Mouse (Mus musculus): ENCODE results near the gene Med13. TPM values are rescaled to one million over a fixed set of nuclear protein-coding genes. Genes with fewer than 3 reads are reported as not detected.

Med13 gene
- polyA plus RNA-seq, 1 experiment, result 25.0 TPM

- Histone ChIP-seq H3K27me3 (ENCODE audit: control insufficient read depth, insufficient read depth, low read length) (no peaks in the 10 kb centered on the region), H3K4me3 (ENCODE audit: control insufficient read depth, low read depth, low read length) (no peak overlapping the region), H3K4me1 (ENCODE audit: control insufficient read depth, insufficient read depth, low read length) (no peaks in the 10 kb centered on the region), H3K27ac (ENCODE audit: control insufficient read depth, insufficient read depth, low read depth, low read length) (no peak overlapping the region), H3K36me3 (ENCODE audit: control insufficient read depth, insufficient read depth, low read length) (no peaks in the 10 kb centered on the region)
- TF ChIP-seq POLR2A (IDR thresholded peaks at IDR 0.05; ENCODE audit: control insufficient read depth, low read depth, low read length) (no peak), CTCF (IDR thresholded peaks at IDR 0.05; ENCODE audit: control insufficient read depth, insufficient read depth, insufficient replicate concordance, low read depth, low read length) (peak; percentile 31; the same call in 1 of the 2 replicates)
These were observed 38.2 kb upstream of the Med13 start for GRCm38 (mm10) chr11:86395513-86396125.

GRCm38 (mm10) chr11:86395100-86395499, 37.7 kb upstream of the Med13 start:
- Histone ChIP-seq H3K27me3 (ENCODE audit: control insufficient read depth, insufficient read depth, low read length) (no peaks in the 10 kb centered on the region), H3K36me3 (ENCODE audit: control insufficient read depth, insufficient read depth, low read length) (no peaks in the 10 kb centered on the region), H3K4me3 (ENCODE audit: control insufficient read depth, low read depth, low read length) (no peak overlapping the region), H3K27ac (ENCODE audit: control insufficient read depth, insufficient read depth, low read depth, low read length) (no peak overlapping the region), H3K4me1 (ENCODE audit: control insufficient read depth, insufficient read depth, low read length) (no peaks in the 10 kb centered on the region)
- TF ChIP-seq CTCF (IDR thresholded peaks at IDR 0.05; ENCODE audit: control insufficient read depth, insufficient read depth, insufficient replicate concordance, low read depth, low read length) (no peak), POLR2A (IDR thresholded peaks at IDR 0.05; ENCODE audit: control insufficient read depth, low read depth, low read length) (no peak)

- TF ChIP-seq POLR2A (IDR thresholded peaks at IDR 0.05; ENCODE audit: control insufficient read depth, low read depth, low read length) (no peak), CTCF (IDR thresholded peaks at IDR 0.05; ENCODE audit: control insufficient read depth, insufficient read depth, insufficient replicate concordance, low read depth, low read length) (no peak)
- Histone ChIP-seq H3K4me3 (ENCODE audit: control insufficient read depth, low read depth, low read length) (no peak overlapping the region), H3K36me3 (ENCODE audit: control insufficient read depth, insufficient read depth, low read length) (no peaks in the 10 kb centered on the region), H3K27me3 (ENCODE audit: control insufficient read depth, insufficient read depth, low read length) (no peaks in the 10 kb centered on the region), H3K27ac (ENCODE audit: control insufficient read depth, insufficient read depth, low read depth, low read length) (no peak overlapping the region), H3K4me1 (ENCODE audit: control insufficient read depth, insufficient read depth, low read length) (no peaks in the 10 kb centered on the region)
These were observed 34.3 kb upstream of the Med13 start for GRCm38 (mm10) chr11:86391687-86392086.

GRCm38 (mm10) chr11:86390308-86390707, 32.9 kb upstream of the Med13 start:
- Histone ChIP-seq H3K4me1 (ENCODE audit: control insufficient read depth, insufficient read depth, low read length) (no peaks in the 10 kb centered on the region), H3K27me3 (ENCODE audit: control insufficient read depth, insufficient read depth, low read length) (no peaks in the 10 kb centered on the region), H3K4me3 (ENCODE audit: control insufficient read depth, low read depth, low read length) (no peak overlapping the region), H3K27ac (ENCODE audit: control insufficient read depth, insufficient read depth, low read depth, low read length) (no peak overlapping the region), H3K36me3 (ENCODE audit: control insufficient read depth, insufficient read depth, low read length) (no peaks in the 10 kb centered on the region)
- TF ChIP-seq CTCF (IDR thresholded peaks at IDR 0.05; ENCODE audit: control insufficient read depth, insufficient read depth, insufficient replicate concordance, low read depth, low read length) (no peak), POLR2A (IDR thresholded peaks at IDR 0.05; ENCODE audit: control insufficient read depth, low read depth, low read length) (no peak)

GRCm38 (mm10) chr11:86389506-86389905, 32.1 kb upstream of the Med13 start:
- Histone ChIP-seq H3K27ac (ENCODE audit: control insufficient read depth, insufficient read depth, low read depth, low read length) (no peak overlapping the region), H3K4me3 (ENCODE audit: control insufficient read depth, low read depth, low read length) (no peak overlapping the region), H3K27me3 (ENCODE audit: control insufficient read depth, insufficient read depth, low read length) (no peaks in the 10 kb centered on the region), H3K4me1 (ENCODE audit: control insufficient read depth, insufficient read depth, low read length) (no peaks in the 10 kb centered on the region), H3K36me3 (ENCODE audit: control insufficient read depth, insufficient read depth, low read length) (no peaks in the 10 kb centered on the region)
- no peak for TF ChIP-seq CTCF (IDR thresholded peaks at IDR 0.05; ENCODE audit: control insufficient read depth, insufficient read depth, insufficient replicate concordance, low read depth, low read length)

- no peak overlapping the region for H3K27ac ChIP-seq (ENCODE audit: control insufficient read depth, insufficient read depth, low read depth, low read length)
- TF ChIP-seq CTCF (IDR thresholded peaks at IDR 0.05; ENCODE audit: control insufficient read depth, insufficient read depth, insufficient replicate concordance, low read depth, low read length) (no peak), POLR2A (IDR thresholded peaks at IDR 0.05; ENCODE audit: control insufficient read depth, low read depth, low read length) (no peak)
- no peak overlapping the region for H3K4me3 ChIP-seq (ENCODE audit: control insufficient read depth, low read depth, low read length)
- H3K36me3 ChIP-seq (ENCODE audit: control insufficient read depth, insufficient read depth, low read length), result no peaks in the 10 kb centered on the region
- no peaks in the 10 kb centered on the region for H3K4me1 ChIP-seq (ENCODE audit: control insufficient read depth, insufficient read depth, low read length)
- H3K27me3 ChIP-seq (ENCODE audit: control insufficient read depth, insufficient read depth, low read length), result no peaks in the 10 kb centered on the region
These were observed 31.5 kb upstream of the Med13 start for GRCm38 (mm10) chr11:86388821-86389480.

GRCm38 (mm10) chr11:86387121-86387893, 29.9 kb upstream of the Med13 start:
- H3K36me3 ChIP-seq (ENCODE audit: control insufficient read depth, insufficient read depth, low read length), result no peaks in the 10 kb centered on the region
- no peaks in the 10 kb centered on the region for H3K27me3 ChIP-seq (ENCODE audit: control insufficient read depth, insufficient read depth, low read length)
- no peak for TF ChIP-seq POLR2A (IDR thresholded peaks at IDR 0.05; ENCODE audit: control insufficient read depth, low read depth, low read length)
- TF ChIP-seq CTCF (IDR thresholded peaks at IDR 0.05; ENCODE audit: control insufficient read depth, insufficient read depth, insufficient replicate concordance, low read depth, low read length), result no peak
- H3K27ac ChIP-seq (ENCODE audit: control insufficient read depth, insufficient read depth, low read depth, low read length), result no peak overlapping the region
- H3K4me3 ChIP-seq (ENCODE audit: control insufficient read depth, low read depth, low read length), result no peak overlapping the region
- H3K4me1 ChIP-seq (ENCODE audit: control insufficient read depth, insufficient read depth, low read length), result no peaks in the 10 kb centered on the region
